Mouse (Mus musculus) left cerebral cortex, adult 2 months (tissue): ENCODE measurements around the gene Vat1. TPM values are rescaled to one million over a fixed set of nuclear protein-coding genes. Genes with fewer than 3 reads are reported as not detected.

Source experiments
- DNase-seq, 2 experiments: peaks; one replicate each; pipeline ENCODE4 v3.0.0; 2021 to 2022; ENCODE audit warnings: low spot score in 2 of 2, mixed read lengths in 1 of 2; ENCODE audit errors: extremely low spot score in 1 of 2
- H3K27ac ChIP-seq: fragments of 200-600 bp; 2 replicates; pipeline ENCODE4 v1.8.1; 2022
- H3K4me3 ChIP-seq: fragments of 200-600 bp; 2 replicates; pipeline ENCODE4 v1.8.1; 2022
- CTCF ChIP-seq: fragments of 200-600 bp; IDR thresholded peaks from 2 replicates; pipeline ENCODE4 v1.8.1; 2022; ENCODE audit warnings: antibody characterized with exemption, mild to moderate bottlenecking, moderate library complexity
- intact Hi-C: fragments of 180-260 bp; cut with DNase I; formaldehyde crosslinking; loops from one replicate; pipeline ENCODE4 v1.15.1; 2025
- total RNA-seq, 2 experiments: library from RNA; stranded (reverse); gene quantifications; 2 replicates each; pipeline ENCODE4 v1.2.3; 2021

The Vat1 gene
- total RNA-seq, 2 experiments from 2014 or later: 33.4 to 36.8 TPM

DNA sequence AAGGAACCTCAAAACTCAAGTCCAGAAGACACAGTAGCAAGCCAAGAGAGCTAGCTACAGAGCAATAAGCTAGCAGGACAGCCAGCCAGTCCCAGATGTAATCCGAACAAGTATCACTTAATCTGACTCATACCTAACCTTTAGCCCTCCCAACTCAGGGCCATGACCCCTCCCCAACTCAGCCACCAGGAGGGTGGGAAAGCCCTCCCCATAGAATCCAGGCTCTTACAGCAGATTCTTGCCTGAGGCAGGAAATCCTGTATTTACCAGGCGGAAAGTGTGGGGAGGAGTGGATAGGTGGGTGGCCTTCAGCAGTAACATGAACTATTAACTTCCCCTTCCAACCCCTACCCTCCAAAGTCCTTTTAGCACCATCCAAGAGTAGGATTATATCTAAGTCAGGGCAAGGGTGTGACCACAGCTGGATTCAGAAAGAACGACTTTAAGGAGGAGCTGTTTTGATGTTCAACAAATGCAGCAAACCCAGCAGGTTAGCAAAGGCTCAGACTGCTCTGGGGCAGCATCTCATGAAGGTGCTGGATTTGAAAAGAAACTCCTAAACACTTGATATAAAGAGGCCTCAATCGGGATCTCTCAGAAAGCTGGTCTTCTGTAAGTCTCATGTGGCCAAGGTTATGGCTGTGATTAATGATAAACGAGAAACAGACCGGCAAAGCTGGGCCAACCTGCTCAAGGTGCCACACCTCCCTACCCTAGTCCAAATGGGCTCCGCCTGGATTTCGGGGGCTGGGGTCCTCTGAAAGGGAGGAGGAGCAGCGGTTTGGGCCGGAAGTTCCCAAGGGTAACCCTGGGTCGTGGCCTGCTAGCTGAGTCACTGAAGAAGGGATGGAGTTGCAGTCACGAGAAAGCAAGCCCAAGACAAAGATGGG, 1.6 kb downstream of the Vat1 start, which contains the start of gene Rnd2:
Gene Rnd2 (plus strand): TSS at position 789 of the 890 bp plus-strand sequence.
- peak within 1 kb of the TSS; percentile 70 for H3K4me3 ChIP-seq
- intact Hi-C loops: loop anchor here (2.0 kb wide), 1 partner anchor 16 kb away; the partner anchor contains the start of gene Ifi35
- DNase-seq: no peak
- no peak for TF ChIP-seq CTCF
- peak within 1 kb of the TSS; percentile 80 for H3K27ac ChIP-seq

- Histone ChIP-seq H3K4me3 (no peak overlapping the region), H3K27ac (no peak overlapping the region)
Observed at GRCm38 (mm10) chr11:101462583-101463440, 3.2 kb downstream of the Vat1 start.

DNA sequence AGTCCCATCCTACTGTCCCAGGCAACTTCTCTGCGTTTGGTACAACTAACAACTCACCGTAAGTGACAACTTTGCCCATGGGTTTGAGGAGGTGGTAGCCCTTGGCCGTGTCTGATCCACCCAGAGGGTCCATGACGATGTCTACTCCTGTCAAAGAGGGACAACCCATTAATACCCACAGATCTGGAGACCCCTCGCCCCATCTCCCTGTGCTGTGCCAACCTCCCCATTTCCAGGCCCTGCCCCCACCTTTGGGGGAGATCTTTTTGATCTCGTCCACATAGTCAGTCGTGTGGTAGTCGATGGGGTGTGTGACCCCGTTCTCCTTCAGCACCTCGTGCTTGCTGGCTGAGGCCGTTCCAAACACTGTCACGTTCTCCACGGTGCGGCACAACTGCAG, 3.9 kb downstream of the Vat1 start:
- Histone ChIP-seq H3K4me3 (no peak overlapping the region), H3K27ac (no peak overlapping the region)

More at GRCm38 (mm10) chr11:101462583-101463440, 3.2 kb downstream of the Vat1 start:
- no peak for DNase-seq
- intact Hi-C loops: no loop called here
- no peak for TF ChIP-seq CTCF

GRCm38 (mm10) chr11:101460321-101460720, 5.7 kb downstream of the Vat1 start:
- TF ChIP-seq CTCF: no peak
- Histone ChIP-seq H3K27ac (no peak overlapping the region), H3K4me3 (no peak overlapping the region)
- DNase-seq: no peak
- intact Hi-C loops: no loop called here

More for the DNA sequence above, 3.9 kb downstream of the Vat1 start:
- intact Hi-C loops: no loop called here
- DNase-seq: no peak
- no peak for TF ChIP-seq CTCF

DNA sequence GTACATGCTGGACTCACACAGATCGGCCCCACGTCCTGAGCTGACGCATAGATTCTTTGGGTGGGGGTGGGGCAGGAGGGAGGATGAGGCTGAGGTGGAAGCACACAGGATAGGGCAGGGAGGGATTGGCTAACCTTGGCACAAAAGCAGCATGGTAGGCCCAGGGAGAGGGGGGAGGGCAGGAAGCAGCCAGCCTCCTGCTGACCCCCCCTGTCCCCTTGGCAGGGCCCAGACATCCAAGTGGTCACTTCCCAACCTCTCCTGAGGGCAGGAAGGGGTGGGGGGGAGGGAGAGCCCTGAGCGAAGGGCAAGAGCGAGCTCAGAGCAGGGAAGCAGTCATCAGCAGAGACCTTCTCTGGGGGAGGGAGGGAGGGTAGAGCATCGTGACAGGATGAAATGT, 6.3 kb downstream of the Vat1 start:
- no peak overlapping the region for H3K27ac ChIP-seq
- no peak for TF ChIP-seq CTCF
- intact Hi-C loops: no loop called here
- no peak for DNase-seq
- H3K4me3 ChIP-seq: no peak overlapping the region

DNA sequence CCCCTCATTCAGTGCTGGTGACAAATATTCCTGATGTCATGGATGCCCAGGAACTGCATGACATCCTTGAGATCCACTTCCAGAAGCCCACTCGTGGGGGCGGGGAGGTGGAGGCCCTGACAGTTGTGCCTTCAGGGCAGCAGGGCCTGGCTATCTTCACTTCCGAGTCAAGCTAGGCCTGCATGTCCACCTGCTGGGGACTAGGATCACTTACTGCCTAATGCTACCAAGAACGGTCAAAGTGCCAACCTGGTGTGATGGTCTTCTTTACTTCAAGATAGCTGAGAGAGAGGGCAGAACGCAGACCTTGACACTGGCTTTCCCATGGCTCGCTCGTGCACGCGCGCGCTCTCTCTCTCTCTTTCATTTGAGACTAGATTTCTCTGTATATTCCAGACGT, 7.8 kb downstream of the Vat1 start:
- intact Hi-C loops: no loop called here
- TF ChIP-seq CTCF: no peak

DNA sequence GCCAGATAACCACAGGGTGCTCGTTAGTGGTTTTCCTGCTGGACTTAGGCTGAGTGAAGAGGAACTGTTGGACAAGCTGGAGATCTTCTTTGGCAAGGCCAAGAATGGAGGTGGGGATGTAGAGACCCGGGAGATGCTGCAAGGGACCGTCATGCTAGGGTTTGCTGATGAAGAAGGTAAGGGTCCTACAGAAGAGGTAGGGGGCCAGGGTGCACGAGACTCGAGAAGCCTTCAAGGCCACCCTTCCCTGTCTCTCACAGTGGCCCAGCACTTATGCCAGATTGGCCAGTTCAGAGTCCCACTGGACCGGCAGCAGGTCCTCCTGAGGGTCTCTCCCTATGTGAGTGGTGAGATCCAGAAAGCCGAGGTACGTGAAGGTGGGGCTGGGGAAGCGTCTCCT, 8.4 kb downstream of the Vat1 start:
- TF ChIP-seq CTCF: no peak
- intact Hi-C loops: no loop called here
- Histone ChIP-seq H3K4me3 (no peak overlapping the region), H3K27ac (no peak overlapping the region)
- no peak for DNase-seq

More for the DNA sequence above, 7.8 kb downstream of the Vat1 start:
- Histone ChIP-seq H3K27ac (no peak overlapping the region), H3K4me3 (no peak overlapping the region)
- no peak for DNase-seq

GRCm38 (mm10) chr11:101455627-101456026, 10.4 kb downstream of the Vat1 start:
- no peak for DNase-seq
- intact Hi-C loops: no loop called here
- Histone ChIP-seq H3K4me3 (no peak overlapping the region), H3K27ac (no peak overlapping the region)
- no peak for TF ChIP-seq CTCF

- no peak for DNase-seq
- no peak overlapping the region for H3K4me3 ChIP-seq
- intact Hi-C loops: no loop called here
- no peak for TF ChIP-seq CTCF
- H3K27ac ChIP-seq: no peak overlapping the region
Observed at GRCm38 (mm10) chr11:101454702-101455101, 11.3 kb downstream of the Vat1 start.

DNA sequence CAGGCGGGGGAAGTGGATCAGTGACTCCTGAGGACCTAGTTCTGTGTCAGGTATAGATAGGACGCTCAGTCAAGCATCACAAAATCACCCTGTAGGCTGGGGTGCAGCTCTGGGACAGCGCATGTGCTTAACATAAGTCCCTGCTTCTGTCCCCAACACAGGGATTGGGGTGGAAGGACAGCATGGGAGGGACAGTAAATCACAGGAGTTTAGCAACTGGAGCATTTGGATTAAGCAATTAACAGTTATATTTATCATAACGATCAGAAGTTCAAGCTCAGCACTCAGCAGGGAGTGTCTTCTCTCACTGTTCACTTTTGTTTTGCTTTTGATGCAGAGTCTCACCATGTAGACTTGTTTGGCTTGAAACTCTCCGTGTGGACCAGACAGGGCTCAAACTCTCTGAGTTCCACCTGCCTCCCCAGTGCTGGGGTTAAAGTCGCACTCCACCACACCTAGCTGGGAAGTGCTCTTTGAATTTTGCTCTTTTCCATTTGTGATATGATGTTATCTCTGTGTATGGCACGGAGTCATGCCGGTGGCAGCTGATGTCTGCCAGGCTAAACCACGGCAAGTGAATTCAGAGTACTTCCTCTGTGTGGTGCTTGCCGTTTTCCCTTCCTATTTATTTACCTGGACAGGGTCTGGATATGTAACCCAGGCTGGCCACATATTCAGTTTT, 13.8 kb downstream of the Vat1 start:
- TF ChIP-seq CTCF: no peak
- intact Hi-C loops: no loop called here
- DNase-seq: no peak
- Histone ChIP-seq H3K4me3 (no peak overlapping the region), H3K27ac (no peak overlapping the region)

GRCm38 (mm10) chr11:101451536-101451935, 14.5 kb downstream of the Vat1 start:
- no peak for DNase-seq
- H3K27ac ChIP-seq: no peak overlapping the region
- TF ChIP-seq CTCF: no peak
- no peak overlapping the region for H3K4me3 ChIP-seq
- intact Hi-C loops: no loop called here
